Mouse (Mus musculus) liver, postnatal 0 days (tissue): ENCODE data around the gene Ccdc14. TPM values are rescaled to one million over a fixed set of nuclear protein-coding genes. Genes with fewer than 3 reads are reported as not detected.
A peak's percentile ranks its signal among the peaks of the same experiment; 100 is the strongest.

Experiments used
- ATAC-seq: fragments of 200-750 bp; cut with Nextera tagmentation; 2 replicates; pipeline ENCODE4 v1.8.0; 2017; ENCODE audit warnings: mild to moderate bottlenecking, moderate library complexity
- DNase-seq: peaks from one replicate; pipeline ENCODE4 v3.0.0-alpha.2; 2016
- H3K27ac ChIP-seq: fragments of 300-500 bp; sonication (generic); 2 replicates; pipeline ENCODE4 v1.5.1; 2014; ENCODE audit warnings: antibody characterized with exemption, moderate library complexity, mild to moderate bottlenecking, low read depth
- H3K27me3 ChIP-seq: fragments of 300-500 bp; sonication (generic); 2 replicates; pipeline ENCODE4 v1.6.1; 2014; ENCODE audit warnings: low read length, control low read depth, mixed read lengths; ENCODE audit not compliant: insufficient read depth
- H3K36me3 ChIP-seq: fragments of 300-500 bp; sonication (generic); replicated peaks from 2 replicates; pipeline ENCODE4 v1.6.1; 2014; ENCODE audit warnings: mild to moderate bottlenecking, control low read depth, low read length, moderate library complexity, mixed read lengths; ENCODE audit not compliant: insufficient read depth
- H3K4me1 ChIP-seq: fragments of 300-500 bp; sonication (generic); 2 replicates; pipeline ENCODE4 v1.6.1; 2014; ENCODE audit warnings: antibody characterized with exemption, mild to moderate bottlenecking, control low read depth; ENCODE audit not compliant: insufficient read depth
- H3K4me2 ChIP-seq: fragments of 300-500 bp; sonication (generic); 2 replicates; pipeline ENCODE4 v1.6.1; 2014; ENCODE audit warnings: low read depth, mild to moderate bottlenecking, low read length, moderate library complexity, mixed read lengths
- H3K4me3 ChIP-seq: fragments of 300-500 bp; sonication (generic); 2 replicates; pipeline ENCODE4 v1.5.1; 2014; ENCODE audit warnings: low read depth, low read length
- H3K9ac ChIP-seq: fragments of 300-500 bp; sonication (generic); replicated peaks from 2 replicates; pipeline ENCODE4 v1.6.1; 2014; ENCODE audit warnings: mild to moderate bottlenecking, moderate library complexity
- H3K9me3 ChIP-seq: fragments of 300-500 bp; sonication (generic); 2 replicates; pipeline ENCODE4 v1.6.1; 2016; ENCODE audit warnings: mild to moderate bottlenecking, control low read depth, low read length, mixed read lengths
- CTCF ChIP-seq: sonication (generic); IDR thresholded peaks from 2 replicates; pipeline ENCODE4 v1.5.1; 2016; ENCODE audit warnings: antibody characterized with exemption, low read depth
- EP300 ChIP-seq: IDR thresholded peaks from 2 replicates; pipeline ENCODE4 v1.6.1; 2016; ENCODE audit warnings: antibody characterized with exemption, low read depth, mild to moderate bottlenecking
- WGBS: fragments of 180-500 bp; shearing (Covaris S2); extraction: QIAGEN DNeasy Blood & Tissue Kit; methylation state at CpG from one replicate; pipeline ENCODE4 v1.1.7; 2014; ENCODE audit not compliant: insufficient replicate concordance; 5-methylcytosine and 5-hydroxymethylcytosine counted together
- polyA plus RNA-seq: library from polyadenylated mRNA; unstranded; fragments of >200 nt; fragmentation: Nextera tagmentation; extraction: Ambion mirVana; gene quantifications from 2 replicates; pipeline ENCODE4 v1.2.1, GENCODE M21; 2015

The Ccdc14 gene
- polyA plus RNA-seq, 1 experiment from 2014 or later = 1.3 TPM

- Histone ChIP-seq H3K27me3 (no peaks in the 10 kb centered on the region), H3K9ac (no peak overlapping the region), H3K9me3 (no peaks in the 10 kb centered on the region), H3K4me3 (no peak overlapping the region), H3K27ac (no peak overlapping the region), H3K36me3 (no peaks in the 10 kb centered on the region), H3K4me2 (no peak overlapping the region), H3K4me1 (peaks cover 12% of the 10 kb centered on the region; the same call in 1 of the 2 replicates)
- no peak for TF ChIP-seq CTCF
- no peak for TF ChIP-seq EP300
- DNase-seq = no peak
- no peak for ATAC-seq
- WGBS = 70% methylated on average over 3 of the region's 3 CpGs
Observed at GRCm38 (mm10) chr16:34752026-34752425, 61.6 kb downstream of the Ccdc14 start.

GRCm38 (mm10) chr16:34752977-34753376 lies 62.6 kb downstream of the Ccdc14 start:
- no peak for TF ChIP-seq CTCF
- TF ChIP-seq EP300 = peak; percentile 23; the same call in 1 of the 2 replicates
- Histone ChIP-seq H3K9me3 (no peaks in the 10 kb centered on the region), H3K27me3 (no peaks in the 10 kb centered on the region), H3K36me3 (no peaks in the 10 kb centered on the region), H3K4me3 (no peak overlapping the region), H3K9ac (no peak overlapping the region), H3K4me1 (peaks cover 9% of the 10 kb centered on the region; the same call in 1 of the 2 replicates), H3K4me2 (no peak overlapping the region), H3K27ac (no peak overlapping the region)
- DNase-seq (peak; percentile 21), ATAC-seq (peak; percentile 80)
- 42% methylated on average over 3 of the region's 3 CpGs for WGBS

GRCm38 (mm10) chr16:34756991-34757390 lies 66.6 kb downstream of the Ccdc14 start:
- Histone ChIP-seq H3K36me3 (no peaks in the 10 kb centered on the region), H3K4me1 (peaks cover 5% of the 10 kb centered on the region; the same call in 1 of the 2 replicates), H3K4me2 (no peak overlapping the region), H3K27me3 (no peaks in the 10 kb centered on the region), H3K9me3 (no peaks in the 10 kb centered on the region), H3K9ac (no peak overlapping the region), H3K4me3 (no peak overlapping the region), H3K27ac (no peak overlapping the region)
- DNase-seq = no peak
- no peak for ATAC-seq
- WGBS = 66% methylated on average over 7 of the region's 7 CpGs
- TF ChIP-seq CTCF = no peak
- no peak for TF ChIP-seq EP300

GRCm38 (mm10) chr16:34758205-34758604 lies 67.8 kb downstream of the Ccdc14 start:
- no peak overlapping the region for H3K9ac ChIP-seq
- H3K4me2 ChIP-seq = no peak overlapping the region
- no peak for TF ChIP-seq EP300
- TF ChIP-seq CTCF = no peak
- H3K27me3 ChIP-seq = no peaks in the 10 kb centered on the region
- no peaks in the 10 kb centered on the region for H3K36me3 ChIP-seq
- no peak overlapping the region for H3K27ac ChIP-seq
- DNase-seq (no peak), ATAC-seq (no peak)
- 61% methylated on average over 5 of the region's 5 CpGs for WGBS
- H3K4me1 ChIP-seq = no peaks in the 10 kb centered on the region
- no peaks in the 10 kb centered on the region for H3K9me3 ChIP-seq
- no peak overlapping the region for H3K4me3 ChIP-seq

- Histone ChIP-seq H3K27ac (no peak overlapping the region), H3K4me2 (no peak overlapping the region), H3K4me1 (no peaks in the 10 kb centered on the region), H3K9me3 (no peaks in the 10 kb centered on the region), H3K36me3 (no peaks in the 10 kb centered on the region), H3K27me3 (no peaks in the 10 kb centered on the region), H3K9ac (no peak overlapping the region), H3K4me3 (no peak overlapping the region)
- TF ChIP-seq CTCF = no peak
- TF ChIP-seq EP300 = no peak
- 89% methylated on average over 9 of the region's 9 CpGs for WGBS
- DNase-seq = no peak
- no peak for ATAC-seq
Observed at GRCm38 (mm10) chr16:34763959-34764591, 73.7 kb downstream of the Ccdc14 start.

GRCm38 (mm10) chr16:34765666-34766065 lies 75.2 kb downstream of the Ccdc14 start:
- Histone ChIP-seq H3K36me3 (no peaks in the 10 kb centered on the region), H3K27ac (no peak overlapping the region), H3K27me3 (no peaks in the 10 kb centered on the region), H3K4me1 (no peaks in the 10 kb centered on the region), H3K4me2 (no peak overlapping the region), H3K9me3 (no peaks in the 10 kb centered on the region), H3K9ac (no peak overlapping the region), H3K4me3 (no peak overlapping the region)
- TF ChIP-seq CTCF = no peak
- no peak for TF ChIP-seq EP300
- ATAC-seq = no peak
- WGBS = 70% methylated on average over 1 of the region's 1 CpGs
- no peak for DNase-seq
